Mouse (Mus musculus) megakaryocyte, embryonic 14.5 days (primary cell): ENCODE data around the gene Glud1.

Source experiments
- FLI1 ChIP-seq: IDR thresholded peaks from 2 replicates; pipeline ENCODE4 v1.6.1; 2012; ENCODE audit warnings: low read length, inconsistent platforms, mixed read lengths
- GATA1 ChIP-seq: IDR thresholded peaks from 3 replicates; pipeline ENCODE4 v1.6.1; 2012; ENCODE audit warnings: mixed read lengths, low read length, inconsistent platforms, borderline replicate concordance

DNA sequence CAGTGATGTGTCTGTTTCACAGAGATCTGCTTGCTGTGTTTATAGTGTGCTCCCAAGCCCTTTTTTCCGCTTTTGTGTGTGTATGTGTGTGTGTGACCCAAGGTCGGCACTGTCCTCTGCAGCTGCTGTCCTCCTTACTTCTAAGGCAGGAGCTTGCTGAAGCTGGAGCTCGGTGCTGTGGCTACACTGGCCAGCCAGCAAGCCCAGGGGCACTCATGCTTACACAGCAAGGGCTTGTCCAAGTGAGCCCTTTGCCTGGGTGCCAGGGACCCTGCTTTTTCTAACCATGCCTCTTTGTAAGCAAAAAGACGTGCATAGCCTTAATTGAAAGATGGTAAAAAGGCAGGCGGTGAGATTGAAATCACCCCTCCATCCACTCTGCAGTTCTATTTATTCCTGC lies 21.9 kb downstream of the Glud1 start:
- TF ChIP-seq GATA1 (no peak), FLI1 (no peak)
